Mouse (Mus musculus): ENCODE data around the gene Ngf.

The Ngf gene

GRCm38 (mm10) chr3:102508455-102508854 lies 38.7 kb downstream of the Ngf start:
- DNase-seq: no peak

- DNase-seq: no peak
These were observed 39.9 kb downstream of the Ngf start for GRCm38 (mm10) chr3:102509601-102510000.

- DNase-seq: no peak
These were observed 47.2 kb downstream of the Ngf start for GRCm38 (mm10) chr3:102516937-102517336.

GRCm38 (mm10) chr3:102521061-102521460 lies 51.3 kb downstream of the Ngf start:
- DNase-seq: no peak

GRCm38 (mm10) chr3:102523711-102524110 lies 54.0 kb downstream of the Ngf start:
- DNase-seq: no peak

GRCm38 (mm10) chr3:102524951-102525350 lies 55.2 kb downstream of the Ngf start:
- DNase-seq: no peak

- DNase-seq: no peak
These were observed 56.1 kb downstream of the Ngf start for GRCm38 (mm10) chr3:102525856-102526255.

- DNase-seq: no peak
These were observed 56.8 kb downstream of the Ngf start for GRCm38 (mm10) chr3:102526481-102526880.

GRCm38 (mm10) chr3:102534744-102535143 lies 65.0 kb downstream of the Ngf start:
- no peak for DNase-seq

- DNase-seq: no peak
These were observed 73.9 kb downstream of the Ngf start for GRCm38 (mm10) chr3:102543646-102544045.

- no peak for DNase-seq
These were observed 77.8 kb downstream of the Ngf start for GRCm38 (mm10) chr3:102547536-102547935.

- DNase-seq: no peak
These were observed 84.4 kb downstream of the Ngf start for GRCm38 (mm10) chr3:102553935-102554670.

- DNase-seq: no peak
These were observed 86.4 kb downstream of the Ngf start for GRCm38 (mm10) chr3:102556108-102556507.

- DNase-seq: no peak
These were observed 86.9 kb downstream of the Ngf start for GRCm38 (mm10) chr3:102556645-102557044.

Data from cerebellum, adult 18-20 months (tissue).